Mouse (Mus musculus) stomach, embryonic 14.5 days (tissue): Measurements from ENCODE around the gene Supt5. TPM values are rescaled to one million over a fixed set of nuclear protein-coding genes. Genes with fewer than 3 reads are reported as not detected.

Experiments used
- ATAC-seq: fragments of 200-750 bp; cut with Nextera tagmentation; 2 replicates; pipeline ENCODE4 v1.8.0; 2017; ENCODE audit warnings: low read depth, moderate TSS enrichment; ENCODE audit not compliant: insufficient number of reproducible peaks, insufficient read depth, low FRiP score
- H3K27ac ChIP-seq: fragments of 300-500 bp; sonication (generic); 2 replicates; pipeline ENCODE4 v1.5.1; 2014; ENCODE audit warnings: mild to moderate bottlenecking, low read length, moderate library complexity, mixed read lengths
- H3K27me3 ChIP-seq: fragments of 300-500 bp; sonication (generic); 2 replicates; pipeline ENCODE4 v1.6.1; 2014; ENCODE audit warnings: low read length, control low read depth, mixed read lengths; ENCODE audit not compliant: control insufficient read depth, insufficient read depth
- H3K36me3 ChIP-seq: fragments of 300-500 bp; sonication (generic); 2 replicates; pipeline ENCODE4 v1.6.1; 2014; ENCODE audit warnings: mild to moderate bottlenecking, control low read depth, low read length, moderate library complexity, mixed read lengths; ENCODE audit not compliant: control insufficient read depth, insufficient read depth
- H3K4me1 ChIP-seq: fragments of 300-500 bp; sonication (generic); 2 replicates; pipeline ENCODE4 v1.6.1; 2014; ENCODE audit warnings: low read length, control low read depth, mixed read lengths; ENCODE audit not compliant: control insufficient read depth, insufficient read depth
- H3K4me2 ChIP-seq: fragments of 300-500 bp; sonication (generic); replicated peaks from 2 replicates; pipeline ENCODE4 v1.6.1; 2014; ENCODE audit warnings: low read depth, low read length, control low read depth
- H3K4me3 ChIP-seq: fragments of 300-500 bp; sonication (generic); 2 replicates; pipeline ENCODE4 v1.5.1; 2014; ENCODE audit warnings: low read depth, low read length, control low read depth
- H3K9ac ChIP-seq: fragments of 300-500 bp; sonication (generic); replicated peaks from 2 replicates; pipeline ENCODE4 v1.6.1; 2014; ENCODE audit warnings: low read depth, mild to moderate bottlenecking, control low read depth, low read length, moderate library complexity, mixed read lengths
- H3K9me3 ChIP-seq: fragments of 300-500 bp; sonication (generic); 2 replicates; pipeline ENCODE4 v1.6.1; 2016; ENCODE audit warnings: low read depth, low read length, control low read depth; ENCODE audit not compliant: control insufficient read depth
- WGBS: fragments of 180-500 bp; shearing (Covaris S2); extraction: QIAGEN DNeasy Blood & Tissue Kit; methylation state at CpG from one replicate; pipeline ENCODE4 v1.1.7; 2014; 5-methylcytosine and 5-hydroxymethylcytosine counted together
- polyA plus RNA-seq: library from polyadenylated mRNA; unstranded; fragments of >200 nt; fragmentation: Nextera tagmentation; extraction: Ambion mirVana; gene quantifications from 2 replicates; pipeline ENCODE4 v1.2.1, GENCODE M21; 2014

Supt5 gene
- polyA plus RNA-seq, 1 experiment from 2014 or later = 71.7 TPM

DNA sequence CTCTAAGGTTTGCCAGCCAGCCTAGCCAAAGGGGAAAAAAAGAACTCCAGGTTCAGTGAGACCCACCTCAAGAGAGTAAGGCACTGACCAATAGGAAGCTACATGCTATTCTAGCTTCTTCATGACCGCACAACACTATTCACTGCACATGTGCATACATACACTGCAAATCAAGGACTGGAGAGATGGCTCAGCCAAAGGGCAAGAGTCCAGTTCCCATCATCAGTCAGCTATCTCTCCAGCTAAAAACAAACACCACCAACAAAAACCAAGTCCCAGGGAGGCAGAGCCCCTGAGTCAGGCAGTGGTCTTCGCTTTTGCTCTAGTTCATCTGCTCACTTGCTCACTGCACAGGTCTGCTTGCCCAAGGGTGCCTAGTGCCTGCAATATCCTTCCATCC is 10.3 kb downstream of the Supt5 start:
- Histone ChIP-seq H3K27me3 (no peaks in the 10 kb centered on the region), H3K9me3 (no peaks in the 10 kb centered on the region), H3K36me3 (peaks cover 72% of the 10 kb centered on the region), H3K4me1 (no peaks in the 10 kb centered on the region), H3K4me3 (no peak overlapping the region), H3K27ac (no peak overlapping the region), H3K9ac (no peak overlapping the region), H3K4me2 (no peak overlapping the region)
- 91% methylated on average over 2 of the region's 2 CpGs for WGBS
- ATAC-seq = no peak

DNA sequence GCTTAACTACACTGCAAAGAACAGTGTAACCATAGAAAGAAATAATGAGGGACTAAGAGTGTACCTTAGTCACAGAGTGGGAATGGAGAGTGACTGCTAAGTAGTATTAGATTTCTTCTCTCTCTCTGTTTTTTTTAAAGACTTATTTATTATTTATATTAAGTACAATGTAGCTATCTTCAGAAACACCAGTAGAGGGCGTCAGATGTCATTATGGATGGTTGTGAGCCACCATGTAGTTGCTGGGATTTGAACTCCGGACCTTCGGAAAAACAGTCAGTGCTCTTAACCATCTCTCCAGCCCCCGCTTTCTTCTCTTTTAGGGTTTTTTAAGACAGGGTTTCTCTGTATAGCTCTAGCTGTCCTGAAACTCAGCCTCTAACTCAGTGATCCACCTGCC is 12.1 kb downstream of the Supt5 start:
- WGBS = 84% methylated on average over 4 of the region's 4 CpGs
- no peak for ATAC-seq

GRCm38 (mm10) chr7:28325293-28325692 is 13.3 kb downstream of the Supt5 start:
- Histone ChIP-seq H3K4me2 (no peak overlapping the region), H3K4me1 (no peaks in the 10 kb centered on the region), H3K9ac (no peak overlapping the region), H3K4me3 (no peak overlapping the region), H3K9me3 (no peaks in the 10 kb centered on the region), H3K27me3 (no peaks in the 10 kb centered on the region), H3K36me3 (peaks cover 90% of the 10 kb centered on the region), H3K27ac (no peak overlapping the region)
- 96% methylated on average over 8 of the region's 8 CpGs for WGBS
- ATAC-seq = no peak

More for the DNA sequence above, 12.1 kb downstream of the Supt5 start:
- H3K4me2 ChIP-seq = no peak overlapping the region
- no peaks in the 10 kb centered on the region for H3K4me1 ChIP-seq
- no peaks in the 10 kb centered on the region for H3K27me3 ChIP-seq
- no peak overlapping the region for H3K4me3 ChIP-seq
- H3K9me3 ChIP-seq = no peaks in the 10 kb centered on the region
- no peak overlapping the region for H3K27ac ChIP-seq
- H3K36me3 ChIP-seq = peaks cover 90% of the 10 kb centered on the region
- H3K9ac ChIP-seq = no peak overlapping the region

GRCm38 (mm10) chr7:28321974-28322720 is 16.4 kb downstream of the Supt5 start:
- 92% methylated on average over 15 of the region's 15 CpGs for WGBS
- no peak overlapping the region for H3K4me2 ChIP-seq
- H3K27ac ChIP-seq = no peak overlapping the region
- peaks cover 95% of the 10 kb centered on the region for H3K36me3 ChIP-seq
- no peaks in the 10 kb centered on the region for H3K9me3 ChIP-seq
- H3K27me3 ChIP-seq = no peaks in the 10 kb centered on the region
- H3K4me1 ChIP-seq = no peaks in the 10 kb centered on the region
- ATAC-seq = no peak
- no peak overlapping the region for H3K9ac ChIP-seq
- H3K4me3 ChIP-seq = no peak overlapping the region

DNA sequence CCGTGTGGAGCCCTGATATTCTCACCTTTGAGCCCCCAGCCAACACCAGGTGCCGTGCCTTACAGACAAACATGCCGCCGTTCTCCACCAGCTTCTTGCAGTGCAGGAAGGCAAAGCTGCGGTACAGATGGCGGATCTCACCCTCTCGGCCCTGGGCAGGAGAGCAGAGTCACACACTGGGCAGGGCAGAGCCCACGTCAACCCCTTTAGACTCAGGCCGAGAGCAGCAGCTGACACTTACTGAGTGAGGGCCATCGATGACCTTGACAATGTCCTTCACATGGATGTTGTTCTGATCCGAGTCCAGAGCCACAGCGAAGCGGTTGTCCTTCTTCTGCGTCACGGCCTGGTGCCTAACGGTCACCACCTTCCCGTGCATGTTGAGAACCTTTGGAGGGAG is 19.8 kb downstream of the Supt5 start:
- no peak overlapping the region for H3K4me2 ChIP-seq
- WGBS = 94% methylated on average over 17 of the region's 17 CpGs
- no peaks in the 10 kb centered on the region for H3K27me3 ChIP-seq
- peaks cover 95% of the 10 kb centered on the region for H3K36me3 ChIP-seq
- no peak for ATAC-seq
- H3K9ac ChIP-seq = no peak overlapping the region
- H3K4me3 ChIP-seq = no peak overlapping the region
- no peak overlapping the region for H3K27ac ChIP-seq
- H3K9me3 ChIP-seq = no peaks in the 10 kb centered on the region
- no peaks in the 10 kb centered on the region for H3K4me1 ChIP-seq

DNA sequence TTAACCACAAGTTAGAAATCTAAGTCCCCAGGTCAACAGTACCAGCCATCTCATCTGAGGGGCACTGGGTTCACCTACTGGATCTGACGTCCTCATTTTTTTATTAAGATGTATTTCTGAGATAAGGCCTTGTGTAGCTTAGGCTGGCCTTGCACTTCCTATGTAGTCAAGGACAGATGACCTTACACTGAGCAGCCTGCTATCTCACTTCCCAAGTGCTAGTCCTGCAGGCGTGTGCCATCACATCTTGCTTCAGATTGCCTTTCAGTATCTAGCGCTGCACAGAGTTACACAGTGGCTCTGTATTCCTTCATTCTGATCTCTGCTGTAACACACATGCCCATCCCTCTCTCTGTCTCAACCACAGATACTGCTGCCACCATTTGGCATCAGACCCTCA is 20.5 kb downstream of the Supt5 start:
- no peak overlapping the region for H3K4me2 ChIP-seq
- H3K27ac ChIP-seq = no peak overlapping the region
- H3K27me3 ChIP-seq = no peaks in the 10 kb centered on the region
- no peak overlapping the region for H3K9ac ChIP-seq
- H3K36me3 ChIP-seq = peaks cover 88% of the 10 kb centered on the region
- 89% methylated on average over 3 of the region's 3 CpGs for WGBS
- ATAC-seq = no peak
- no peaks in the 10 kb centered on the region for H3K9me3 ChIP-seq
- no peak overlapping the region for H3K4me3 ChIP-seq
- no peaks in the 10 kb centered on the region for H3K4me1 ChIP-seq

GRCm38 (mm10) chr7:28311926-28312543 is 26.5 kb downstream of the Supt5 start, which contains the start of gene Timm50:
Timm50 (minus strand) TSS chr7:28312072.
- Histone ChIP-seq H3K9me3 (no peaks in the 10 kb centered on the region), H3K27me3 (no peaks in the 10 kb centered on the region), H3K4me1 (peaks cover 8% of the 10 kb centered on the region; the same call in 1 of the 2 replicates), H3K9ac (peak within 1 kb of the TSS; percentile 90), H3K4me3 (peak within 1 kb of the TSS; percentile 98), H3K4me2 (peak within 1 kb of the TSS; percentile 85), H3K27ac (peak within 1 kb of the TSS; percentile 48), H3K36me3 (peaks cover 59% of the 10 kb centered on the region)
- WGBS = under 1% methylated on average over 39 of the region's 45 CpGs
- ATAC-seq = peak; percentile 96

- 10% methylated on average over 29 of the region's 35 CpGs for WGBS
- Histone ChIP-seq H3K27ac (peak overlapping the region; percentile 48), H3K4me2 (peak overlapping the region; percentile 85), H3K36me3 (peaks cover 59% of the 10 kb centered on the region), H3K27me3 (no peaks in the 10 kb centered on the region), H3K9me3 (no peaks in the 10 kb centered on the region), H3K9ac (peak overlapping the region; percentile 90), H3K4me1 (peaks cover 8% of the 10 kb centered on the region; the same call in 1 of the 2 replicates), H3K4me3 (peak overlapping the region; percentile 98)
- peak; percentile 51 for ATAC-seq
These were observed 27.2 kb downstream of the Supt5 start for GRCm38 (mm10) chr7:28311151-28311925.
